ENCODE assay signal across 9 mouse cellular contexts in the genomic region with DNA sequence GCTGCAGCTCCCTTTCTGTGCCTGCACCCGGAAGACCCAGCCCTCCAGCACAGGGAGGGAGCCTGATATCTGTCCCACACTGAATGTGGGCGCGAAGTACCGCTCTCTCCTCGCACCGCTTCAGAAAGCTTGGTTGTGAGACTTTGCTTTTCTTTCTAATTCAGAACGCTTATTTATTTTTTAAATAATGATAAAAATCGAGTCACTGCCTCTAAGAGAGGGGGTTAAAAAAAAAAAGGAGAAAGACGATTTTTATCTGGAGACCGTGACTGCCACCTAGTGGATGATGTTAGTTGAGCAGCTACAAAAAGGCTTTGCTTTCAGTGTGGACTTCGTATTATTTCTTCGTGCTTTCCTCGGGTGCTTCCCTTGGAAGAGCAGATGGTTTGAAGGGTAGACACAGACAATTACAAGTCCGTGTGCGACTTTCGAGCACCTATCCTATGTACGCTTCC. TPM values are rescaled to one million over a fixed set of nuclear protein-coding genes. Genes with fewer than 3 reads are reported as not detected.
DNase-seq lines count a peak whose midpoint lies in the region; ATAC-seq and TF ChIP-seq lines count a peak whose summit lies in the region.
"Had no signal": no experiment of that assay in that cellular context is flagged by ENCODE, and none has a peak within 500 bp of the region (broad histone marks: within the 10 kb centered on the region; RNA-seq: fewer than 3 reads in every experiment).

No protein-coding gene starts in this region.

- peak; percentile 87 for DNase-seq in 416B (ENCODE audit: low read depth)
- DNase-seq in embryo, embryonic 10 days (ENCODE audit: low spot score), result peak; percentile 89
- peak; percentile 51 to 52 for DNase-seq in heart, adult 2 months
- peak; percentile 52 to 72 for DNase-seq in kidney, adult 8-10 months
- peak; percentile 93 for DNase-seq in limb, embryonic 14.5 days (ENCODE audit: low spot score)
- peak; percentile 85 for DNase-seq in splenic B cell, adult 2 months (ENCODE audit: low read depth, low spot score)

- H3K36me3 ChIP-seq in heart, adult 2 months (ENCODE audit: control insufficient read depth, insufficient read depth, low read length), result no peaks in the 10 kb centered on the region
- no peaks in the 10 kb centered on the region for H3K36me3 ChIP-seq in limb, embryonic 14.5 days (ENCODE audit: control insufficient read depth, insufficient read depth, low read length)
- no peaks in the 10 kb centered on the region for H3K36me3 ChIP-seq in midbrain, embryonic 15.5 days (replicated peaks)
- H3K36me3 ChIP-seq in splenic B cell, adult 2 months (ENCODE audit: control insufficient read depth, insufficient read depth, low read length, poor library complexity, severe bottlenecking), result no peaks in the 10 kb centered on the region

- peaks cover 3% of the 10 kb centered on the region for H3K4me1 ChIP-seq in heart, adult 2 months (ENCODE audit: control insufficient read depth, insufficient read depth, low read length)
- H3K4me1 ChIP-seq in limb, embryonic 14.5 days (ENCODE audit: control insufficient read depth, insufficient read depth, low read length), result no peaks in the 10 kb centered on the region
- peaks cover 17% of the 10 kb centered on the region for H3K4me1 ChIP-seq in midbrain, embryonic 15.5 days

- peak overlapping the region; percentile 62 for H3K27ac ChIP-seq in heart, adult 2 months
- no peak overlapping the region for H3K27ac ChIP-seq in limb, embryonic 14.5 days (replicated peaks; ENCODE audit: low read depth, low read length)
- H3K27ac ChIP-seq in midbrain, embryonic 15.5 days, result peak overlapping the region; percentile 68

- peak; percentile 59 for ATAC-seq in activated CD4-positive, CD25-positive, alpha-beta regulatory T cell, adult 4 months
- 0 out of 2 replicates have a peak, but pooled peaks have one; percentile 53 for ATAC-seq in limb, embryonic 14.5 days (ENCODE audit: low FRiP score, low read depth)
- ATAC-seq in midbrain, embryonic 15.5 days (replicated peaks), result peak; percentile 91

- intact Hi-C loops in heart, adult 2 months (cut with DNase I), result loop anchor here (1.0 to 10.0 kb wide), 3 partner anchors 79 to 705 kb away; no protein-coding TSS in a partner anchor

- no peaks in the 10 kb centered on the region for H3K9me3 ChIP-seq in limb, embryonic 14.5 days (ENCODE audit: control insufficient read depth, low read length)
- no peaks in the 10 kb centered on the region for H3K9me3 ChIP-seq in midbrain, embryonic 15.5 days

- WGBS in heart, adult 2 months, result 2% methylated on average over 17 of the region's 17 CpGs
- WGBS in limb, embryonic 14.5 days, result 1% methylated on average over 17 of the region's 17 CpGs
- under 1% methylated on average over 17 of the region's 17 CpGs for WGBS in midbrain, embryonic 15.5 days

- H3K27me3 ChIP-seq in heart, adult 2 months (ENCODE audit: control insufficient read depth, insufficient read depth, low read length), result no peaks in the 10 kb centered on the region
- H3K27me3 ChIP-seq in limb, embryonic 14.5 days (ENCODE audit: control insufficient read depth, insufficient read depth, low read length), result 0 out of 2 replicates have a peak, but pooled peaks cover 3% of the 10 kb centered on the region
- H3K27me3 ChIP-seq in midbrain, embryonic 15.5 days (replicated peaks), result no peaks in the 10 kb centered on the region
- H3K27me3 ChIP-seq in splenic B cell, adult 2 months (ENCODE audit: control insufficient read depth, insufficient read depth, low read length, poor library complexity, severe bottlenecking), result no peaks in the 10 kb centered on the region

- peak overlapping the region; percentile 59 for H3K9ac ChIP-seq in heart, adult 2 months (ENCODE audit: low read depth, low read length)
- H3K9ac ChIP-seq in limb, embryonic 14.5 days (ENCODE audit: low read depth, low read length, severe bottlenecking), result no peak overlapping the region; the same call in none of the 2 replicates
- peak overlapping the region; percentile 52; the same call in 1 of the 2 replicates for H3K9ac ChIP-seq in midbrain, embryonic 15.5 days

- H3K4me3 ChIP-seq in heart, adult 2 months, result peak overlapping the region; percentile 53
- H3K4me3 ChIP-seq in limb, embryonic 14.5 days (replicated peaks; ENCODE audit: low read length), result peak overlapping the region; percentile 42
- H3K4me3 ChIP-seq in midbrain, embryonic 15.5 days, result peak overlapping the region; percentile 48

- no peak for TF ChIP-seq EP300 in heart, adult 2 months (IDR thresholded peaks at IDR 0.05; ENCODE audit: insufficient read depth, low read depth, low read length)

- peak overlapping the region; percentile 61 for H3K4me2 ChIP-seq in limb, embryonic 14.5 days (replicated peaks; ENCODE audit: low read depth, low read length, severe bottlenecking)
- peak overlapping the region; percentile 62 for H3K4me2 ChIP-seq in midbrain, embryonic 15.5 days

- TF ChIP-seq CTCF in heart, adult 2 months (IDR thresholded peaks at IDR 0.05), result peak; percentile 96

- H3K79me2 ChIP-seq in heart, adult 2 months (replicated peaks; ENCODE audit: control insufficient read depth, insufficient read depth, low read length), result no peaks in the 10 kb centered on the region

- TF ChIP-seq POLR2A in heart, adult 2 months (IDR thresholded peaks at IDR 0.05; ENCODE audit: insufficient read depth, low read depth, low read length), result no peak
- no peak for TF ChIP-seq POLR2A in limb, embryonic 14.5 days (IDR thresholded peaks at IDR 0.05; ENCODE audit: borderline replicate concordance, extremely low read depth, insufficient read depth, insufficient read length)

RNA-seq across cellular contexts. Expression of a gene that starts 16.0 kb away (rescaled TPM):
- not detected for polyA plus RNA-seq in activated CD4-positive, CD25-positive, alpha-beta regulatory T cell, adult 4 months (2017; shearing (Covaris generic))
- not detected for total RNA-seq in heart, adult 2 months (2021)
- not detected in 2 replicates for polyA plus RNA-seq in heart, adult 2 months (2012; rRNA removed)
- 0.29 and 0.55 TPM in 2 replicates for polyA plus RNA-seq in limb, embryonic 14.5 days (2012; rRNA removed)
- polyA plus RNA-seq in limb, embryonic 14.5 days (2014; fragmentation: Nextera tagmentation; extraction: Ambion mirVana), result 0.12 and 0.18 TPM in 2 replicates
- polyA plus RNA-seq in midbrain, embryonic 15.5 days (2015; fragmentation: Nextera tagmentation; extraction: Ambion mirVana), result 0.19 and 0.32 TPM in 2 replicates
- total RNA-seq: gastrocnemius, postnatal 36 days had no signal

RNA-seq across cellular contexts. Expression of a gene that starts 50.9 kb away (rescaled TPM):
- polyA plus RNA-seq in activated CD4-positive, CD25-positive, alpha-beta regulatory T cell, adult 4 months (2017; shearing (Covaris generic)), result 10 to 100 TPM; 65.0 to 90.0 TPM
- 1 to 10 TPM in 1 of 2 experiments, under 1 TPM in 1; 0.76 to 1.4 TPM for total RNA-seq in heart, adult 2 months (2021)
- polyA plus RNA-seq in heart, adult 2 months (2012; rRNA removed), result 1.1 and 1.2 TPM in 2 replicates
- polyA plus RNA-seq in limb, embryonic 14.5 days (2012; rRNA removed), result 15.7 and 17.5 TPM in 2 replicates
- 3.2 and 3.8 TPM in 2 replicates for polyA plus RNA-seq in limb, embryonic 14.5 days (2014; fragmentation: Nextera tagmentation; extraction: Ambion mirVana)
- polyA plus RNA-seq in midbrain, embryonic 15.5 days (2015; fragmentation: Nextera tagmentation; extraction: Ambion mirVana), result 653 and 655 TPM in 2 replicates
